Mouse (Mus musculus) CH12.LX (cell line): ENCODE results near the gene Fbxo47. TPM values are rescaled to one million over a fixed set of nuclear protein-coding genes. Genes with fewer than 3 reads are reported as not detected.

Experiments used
- DNase-seq: peaks from one replicate; pipeline ENCODE4 v3.0.0-alpha.2; 2013; ENCODE audit errors: extremely low read depth
- H3K27ac ChIP-seq: 2 replicates; pipeline ENCODE4 v1.5.1; 2012; ENCODE audit warnings: low read depth, mild to moderate bottlenecking, control low read depth, moderate library complexity; ENCODE audit not compliant: insufficient read depth
- H3K27me3 ChIP-seq: replicated peaks from 2 replicates; pipeline ENCODE3; 2012; ENCODE audit warnings: inconsistent platforms
- H3K36me3 ChIP-seq, 2 experiments: replicated peaks in 1 of 2; 2 replicates each; pipeline versions ENCODE3 to v1.6.1; 2012; ENCODE audit warnings: inconsistent platforms in 1 of 2, low read length in 1 of 2, mild to moderate bottlenecking in 1 of 2, mixed read lengths in 1 of 2, moderate library complexity in 1 of 2; ENCODE audit not compliant: control insufficient read depth in 1 of 2, insufficient read depth in 1 of 2
- H3K4me1 ChIP-seq, 2 experiments: 2 replicates each; pipeline ENCODE4 v1.6.1; 2012; ENCODE audit warnings: inconsistent platforms in 1 of 2, moderate library complexity in 1 of 2; ENCODE audit not compliant: insufficient read depth in 2 of 2, control insufficient read depth in 1 of 2
- H3K4me2 ChIP-seq: 2 replicates; pipeline ENCODE4 v1.6.1; 2012; ENCODE audit warnings: low read depth, mild to moderate bottlenecking, control low read depth; ENCODE audit not compliant: poor library complexity, insufficient read depth, severe bottlenecking
- H3K4me3 ChIP-seq, 3 experiments: fragments of 150-350 bp in 1 of 3; sonication (generic) in 1 of 3; replicated peaks in 1 of 3; 2 replicates each; pipeline versions ENCODE3 to v1.5.1; 2011 to 2012; ENCODE audit warnings: low read depth in 2 of 3, low read length in 2 of 3, mild to moderate bottlenecking in 2 of 3, moderate library complexity in 2 of 3, control low read depth in 1 of 3, improper control_type of control experiment in 1 of 3, inconsistent platforms in 1 of 3, mixed read lengths in 1 of 3; ENCODE audit not compliant: poor library complexity in 1 of 3
- H3K79me2 ChIP-seq: replicated peaks from 2 replicates; pipeline ENCODE4 v1.6.1; 2012; ENCODE audit warnings: mild to moderate bottlenecking, moderate library complexity; ENCODE audit not compliant: control insufficient read depth, poor library complexity, insufficient read depth, severe bottlenecking; ENCODE audit errors: extremely low read depth
- H3K9ac ChIP-seq: 2 replicates; pipeline ENCODE4 v1.6.1; 2012; ENCODE audit warnings: low read depth, mild to moderate bottlenecking, control low read depth, moderate library complexity; ENCODE audit not compliant: insufficient read depth
- H3K9me3 ChIP-seq: replicated peaks from 2 replicates; pipeline ENCODE3; 2012; ENCODE audit warnings: low read length, inconsistent platforms, mixed read lengths
- CHD1 ChIP-seq: IDR thresholded peaks from 2 replicates; pipeline ENCODE4 v1.6.1; 2012; ENCODE audit warnings: low read depth, low read length, improper control_type of control experiment, inconsistent platforms
- CTCF ChIP-seq, 2 experiments: IDR thresholded peaks in 1 of 2; conservative IDR thresholded peaks in 1 of 2; 2 replicates each; pipeline ENCODE4 v1.5.1; 2011 to 2012; ENCODE audit warnings: low read depth in 2 of 2, low read length in 2 of 2, improper control_type of control experiment in 1 of 2, inconsistent platforms in 1 of 2, mild to moderate bottlenecking in 1 of 2, moderate library complexity in 1 of 2
- GABPA ChIP-seq: IDR thresholded peaks from 2 replicates; pipeline ENCODE4 v1.6.1; 2012; ENCODE audit warnings: low read depth, low read length, improper control_type of control experiment, inconsistent platforms; ENCODE audit not compliant: insufficient replicate concordance
- HCFC1 ChIP-seq: IDR thresholded peaks from 2 replicates; pipeline ENCODE4 v1.6.1; 2012; ENCODE audit warnings: low read depth, mild to moderate bottlenecking, inconsistent platforms, low read length, improper control_type of control experiment
- IRF4 ChIP-seq: IDR thresholded peaks from 2 replicates; pipeline ENCODE4 v1.6.1; 2014; ENCODE audit warnings: low read depth, mild to moderate bottlenecking, inconsistent platforms, low read length, improper control_type of control experiment
- MAFK ChIP-seq: IDR thresholded peaks from 2 replicates; pipeline ENCODE4 v1.6.1; 2011; ENCODE audit warnings: low read length, improper control_type of control experiment; ENCODE audit not compliant: insufficient replicate concordance
- MAZ ChIP-seq: IDR thresholded peaks from 2 replicates; pipeline ENCODE4 v1.6.1; 2012; ENCODE audit warnings: low read depth, mild to moderate bottlenecking, inconsistent platforms, low read length, improper control_type of control experiment, moderate library complexity
- MXI1 ChIP-seq: IDR thresholded peaks from 2 replicates; pipeline ENCODE4 v1.6.1; 2011; ENCODE audit warnings: mild to moderate bottlenecking, low read depth, low read length, improper control_type of control experiment
- NRF1 ChIP-seq: IDR thresholded peaks from 2 replicates; pipeline ENCODE4 v1.6.1; 2014; ENCODE audit warnings: low read depth, mild to moderate bottlenecking, inconsistent platforms, low read length, improper control_type of control experiment, moderate library complexity
- POLR2A ChIP-seq: IDR thresholded peaks from 2 replicates; pipeline ENCODE4 v1.6.1; 2011; ENCODE audit warnings: low read depth, mild to moderate bottlenecking, improper control_type of control experiment, low read length
- POLR2AphosphoS2 ChIP-seq: IDR thresholded peaks from 2 replicates; pipeline ENCODE4 v1.6.1; 2011; ENCODE audit warnings: low read depth, low read length, improper control_type of control experiment
- RAD21 ChIP-seq: IDR thresholded peaks from 2 replicates; pipeline ENCODE4 v1.6.1; 2011; ENCODE audit warnings: low read depth, mild to moderate bottlenecking, low read length, improper control_type of control experiment, moderate library complexity
- SIN3A ChIP-seq: IDR thresholded peaks from 2 replicates; pipeline ENCODE4 v1.6.1; 2012; ENCODE audit warnings: low read length, improper control_type of control experiment, inconsistent platforms
- SMC3 ChIP-seq: IDR thresholded peaks from 2 replicates; pipeline ENCODE4 v1.6.1; 2011; ENCODE audit warnings: low read depth, low read length, improper control_type of control experiment
- TCF12 ChIP-seq: IDR thresholded peaks from 2 replicates; pipeline ENCODE4 v1.6.1; 2014; ENCODE audit warnings: low read depth, mild to moderate bottlenecking, inconsistent platforms, low read length, improper control_type of control experiment
- ZC3H11A ChIP-seq: IDR thresholded peaks from 2 replicates; pipeline ENCODE4 v1.6.1; 2012; ENCODE audit warnings: low read depth, mild to moderate bottlenecking, inconsistent platforms, low read length, improper control_type of control experiment
- ZMIZ1 ChIP-seq: IDR thresholded peaks from 2 replicates; pipeline ENCODE4 v1.6.1; 2012; ENCODE audit warnings: low read depth, mild to moderate bottlenecking, inconsistent platforms, low read length, improper control_type of control experiment
- ZNF384 ChIP-seq: IDR thresholded peaks from 2 replicates; pipeline ENCODE4 v1.6.1; 2012; ENCODE audit warnings: low read depth, low read length, improper control_type of control experiment, inconsistent platforms
- dilution Hi-C: fragments of 300-500 bp; cut with MboI; formaldehyde crosslinking; loops from 2 replicates; pipeline ENCODE4 v1.14.3; 2020; ENCODE audit warnings: low sequenced_read_pairs; ENCODE audit not compliant: extremely low pct_unique_long_range_greater_than_20kb, extremely low pct_ligation_motif_present
- in situ Hi-C: fragments of 300-500 bp; cut with MboI; formaldehyde crosslinking; loops from 3 replicates; pipeline ENCODE4 v1.14.3; 2019; ENCODE audit warnings: low sequenced_read_pairs, low pct_ligation_motif_present, low pct_unique_long_range_greater_than_20kb, mixed read lengths
- polyA plus RNA-seq: library from polyadenylated mRNA; unstranded; fragments of >175 nt; gene quantifications from 2 replicates; pipeline ENCODE4 v1.2.1, GENCODE M21; 2012; ENCODE audit warnings: low read depth; ENCODE audit not compliant: insufficient read length
- total RNA-seq, 2 experiments: library from RNA; depleted of rRNA; stranded (reverse); fragments of 300-350 nt in 1 of 2; fragments of >200 nt in 1 of 2; gene quantifications; 2 replicates each; pipeline ENCODE4 v1.2.3; 2012 to 2014

Fbxo47 gene
- total and polyA plus RNA-seq, 3 experiments: 1.1 to 3.0 (median 2.0) TPM

GRCm38 (mm10) chr11:97840135-97840490, 43.8 kb downstream of the Fbxo47 start:
- Histone ChIP-seq H3K79me2 (no peaks in the 10 kb centered on the region), H3K9ac (peak overlapping the region; percentile 82; the same call in 1 of the 2 replicates), H3K4me1 (peaks cover 6 to 41% of the 10 kb centered on the region in 2 experiments), H3K9me3 (no peaks in the 10 kb centered on the region), H3K4me3 (peak overlapping the region; percentile 54 to 71 (median 68)), H3K36me3 (peaks cover 7 to 46% of the 10 kb centered on the region in 2 experiments), H3K27me3 (no peaks in the 10 kb centered on the region), H3K27ac (no peak overlapping the region), H3K4me2 (peak overlapping the region; percentile 53)
- dilution Hi-C loops (no loop called here), in situ Hi-C loops (loop anchor here (5.0 kb wide), 1 partner anchor 43 kb away; the partner anchor contains the start of gene Lasp1)
- TF ChIP-seq MXI1: 0 out of 2 replicates have a peak, but pooled peaks have one; percentile 19
- no peak for TF ChIP-seq SIN3A
- no peak for DNase-seq

GRCm38 (mm10) chr11:97839441-97840134, 44.4 kb downstream of the Fbxo47 start:
- Histone ChIP-seq H3K27me3 (no peaks in the 10 kb centered on the region), H3K4me3 (peak overlapping the region in 1 of 3 experiments; percentile 54), H3K9me3 (no peaks in the 10 kb centered on the region), H3K79me2 (no peaks in the 10 kb centered on the region), H3K9ac (no peak overlapping the region), H3K4me1 (peaks cover 6 to 41% of the 10 kb centered on the region in 2 experiments), H3K36me3 (peaks cover 11 to 51% of the 10 kb centered on the region in 2 experiments), H3K4me2 (peak overlapping the region; percentile 53; the same call in 1 of the 2 replicates), H3K27ac (no peak overlapping the region)
- dilution Hi-C loops (no loop called here), in situ Hi-C loops (loop anchor here (5.0 kb wide), 1 partner anchor 42 kb away; the partner anchor contains the start of gene Lasp1)
- TF ChIP-seq ZNF384: peak; percentile 72
- TF ChIP-seq SMC3: no peak
- DNase-seq: no peak

- H3K36me3 ChIP-seq: peaks cover 17 to 56% of the 10 kb centered on the region in 2 experiments
- H3K9ac ChIP-seq: no peak overlapping the region
- no peaks in the 10 kb centered on the region for H3K79me2 ChIP-seq
- H3K27ac ChIP-seq: no peak overlapping the region
- dilution Hi-C loops: no loop called here
- H3K4me1 ChIP-seq: peaks cover 6 to 45% of the 10 kb centered on the region in 2 experiments
- no peak for TF ChIP-seq SMC3
- TF ChIP-seq CTCF (conservative IDR thresholded peaks at IDR 0.05 in 1 of 2, IDR thresholded peaks at IDR 0.05 in 1 of 2; ENCODE audit: low read depth in 2 of 2, low read length in 2 of 2): no peak
- no peak for TF ChIP-seq ZC3H11A
- no peak for TF ChIP-seq CHD1
- no peak for TF ChIP-seq NRF1
- no peak for TF ChIP-seq TCF12
- no peak for TF ChIP-seq MAZ
- TF ChIP-seq IRF4: no peak
- no peak for TF ChIP-seq RAD21
- TF ChIP-seq ZNF384: no peak
- TF ChIP-seq ZMIZ1: no peak
- TF ChIP-seq HCFC1: no peak
- TF ChIP-seq MAFK: no peak
- TF ChIP-seq GABPA: no peak
- no peak for TF ChIP-seq POLR2AphosphoS2
- no peak for TF ChIP-seq POLR2A
- TF ChIP-seq, all 38 proteins: peak for 0
- Histone ChIP-seq H3K9me3 (no peaks in the 10 kb centered on the region), H3K4me3 (no peak overlapping the region), H3K4me2 (no peak overlapping the region), H3K27me3 (no peaks in the 10 kb centered on the region)
- in situ Hi-C loops: no loop called here
- DNase-seq: no peak
Observed at GRCm38 (mm10) chr11:97838779-97839440, 45.0 kb downstream of the Fbxo47 start.
